Mouse (Mus musculus): ENCODE results near the gene Dll1. TPM values are rescaled to one million over a fixed set of nuclear protein-coding genes. Genes with fewer than 3 reads are reported as not detected.

Gene Dll1
- polyA plus RNA-seq, 1 experiment from 2014 or later, result 7.1 TPM

DNA sequence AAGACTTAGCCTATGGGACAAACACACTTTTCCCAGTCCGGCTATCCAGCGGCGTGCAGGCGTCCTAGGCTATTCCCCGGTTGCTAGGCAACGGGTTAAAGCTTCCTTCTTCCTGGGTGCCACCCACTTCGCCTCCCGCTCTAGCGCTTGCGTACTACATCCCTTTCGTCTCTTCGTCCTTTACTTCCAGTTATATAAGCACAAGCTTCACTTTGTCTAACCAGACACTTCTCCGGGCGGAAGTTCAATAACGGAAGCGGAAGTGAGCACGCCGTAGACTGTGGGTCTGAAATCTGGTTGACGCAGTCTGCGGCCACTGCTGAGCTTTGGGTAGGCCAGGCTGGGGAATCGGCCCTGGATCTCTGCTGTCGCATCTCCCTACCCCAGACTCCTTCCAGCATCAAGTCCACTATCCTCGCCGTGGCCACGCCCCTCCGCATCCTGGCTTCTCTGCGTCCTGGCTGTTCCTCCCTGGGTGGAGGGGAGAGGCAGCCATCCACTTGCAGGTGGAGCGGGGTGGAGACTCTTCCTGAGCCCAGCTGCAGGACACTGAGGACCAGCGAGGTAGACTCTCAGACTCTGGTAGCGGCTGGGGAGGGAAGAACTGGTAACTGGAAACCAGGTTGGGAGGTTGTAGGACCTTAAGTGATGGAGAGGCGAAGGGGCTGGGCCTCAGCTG is 19.5 kb upstream of the Dll1 start, which contains the start of gene Fam120b:
Gene Fam120b (plus strand): TSS at position 206 of the 679 bp plus-strand sequence.
- Histone ChIP-seq H3K9ac (peak within 1 kb of the TSS; percentile 84), H3K27me3 (peaks cover 20% of the 10 kb centered on the region), H3K9me3 (no peaks in the 10 kb centered on the region), H3K4me1 (peaks cover 23% of the 10 kb centered on the region), H3K4me2 (replicated peaks) (peak within 1 kb of the TSS; percentile 85), H3K36me3 (no peaks in the 10 kb centered on the region), H3K4me3 (peak within 1 kb of the TSS; percentile 76), H3K27ac (peak within 1 kb of the TSS; percentile 85)
- peak; percentile 99 for ATAC-seq (ENCODE audit: low FRiP score, low read depth)
- WGBS, result under 1% methylated on average over 31 of the region's 31 CpGs

DNA sequence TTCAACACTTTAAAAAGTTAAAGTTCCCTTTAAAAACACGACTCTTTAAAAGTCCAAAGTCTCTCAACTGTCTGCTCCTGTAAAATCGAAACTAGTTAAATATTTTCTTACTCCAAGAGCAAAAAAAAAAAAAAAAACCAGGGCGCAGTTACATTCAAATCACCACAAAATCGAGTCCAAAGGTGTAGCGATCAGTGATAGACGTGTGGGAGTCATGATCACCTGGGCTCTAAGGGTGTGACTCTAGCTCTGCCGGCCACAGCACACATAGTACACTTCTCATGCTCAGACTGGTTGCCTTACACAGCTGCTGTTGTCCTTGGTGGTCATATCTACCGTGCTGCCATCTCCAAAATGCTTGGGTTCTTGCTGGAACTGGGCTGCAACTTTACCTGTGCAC is 12.7 kb upstream of the Dll1 start:
- ATAC-seq (ENCODE audit: low FRiP score, low read depth), result no peak
- 79% methylated on average over 8 of the region's 8 CpGs for WGBS
- H3K4me2 ChIP-seq (replicated peaks), result no peak overlapping the region
- no peaks in the 10 kb centered on the region for H3K36me3 ChIP-seq
- no peak overlapping the region for H3K4me3 ChIP-seq
- peaks cover 23% of the 10 kb centered on the region for H3K27me3 ChIP-seq
- H3K9me3 ChIP-seq, result no peaks in the 10 kb centered on the region
- no peak overlapping the region for H3K9ac ChIP-seq
- no peak overlapping the region for H3K27ac ChIP-seq
- no peaks in the 10 kb centered on the region for H3K4me1 ChIP-seq

DNA sequence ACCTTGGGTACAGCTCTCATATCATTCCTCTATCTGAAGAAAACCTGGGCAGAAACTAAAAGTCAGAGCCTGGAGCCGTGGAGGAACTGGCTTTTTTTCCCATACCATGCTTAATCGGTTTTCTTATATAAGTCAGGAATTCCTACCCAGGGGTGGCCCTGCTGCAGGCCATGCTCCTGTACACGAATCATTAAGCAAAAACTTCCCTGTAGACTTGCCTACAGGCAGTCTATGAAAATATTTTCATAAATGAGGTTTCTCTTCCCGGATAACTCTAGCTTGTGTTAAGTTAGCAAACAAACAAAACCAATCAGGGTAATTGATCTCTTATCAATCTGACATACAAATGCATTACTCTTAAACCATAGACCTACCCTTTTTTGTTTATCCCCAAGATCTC is 12.2 kb upstream of the Dll1 start:
- Histone ChIP-seq H3K9me3 (no peaks in the 10 kb centered on the region), H3K27ac (no peak overlapping the region), H3K4me1 (no peaks in the 10 kb centered on the region), H3K9ac (no peak overlapping the region), H3K4me3 (no peak overlapping the region), H3K27me3 (peaks cover 22% of the 10 kb centered on the region), H3K36me3 (no peaks in the 10 kb centered on the region), H3K4me2 (replicated peaks) (no peak overlapping the region)
- ATAC-seq (ENCODE audit: low FRiP score, low read depth), result no peak
- WGBS, result 74% methylated on average over 4 of the region's 4 CpGs

DNA sequence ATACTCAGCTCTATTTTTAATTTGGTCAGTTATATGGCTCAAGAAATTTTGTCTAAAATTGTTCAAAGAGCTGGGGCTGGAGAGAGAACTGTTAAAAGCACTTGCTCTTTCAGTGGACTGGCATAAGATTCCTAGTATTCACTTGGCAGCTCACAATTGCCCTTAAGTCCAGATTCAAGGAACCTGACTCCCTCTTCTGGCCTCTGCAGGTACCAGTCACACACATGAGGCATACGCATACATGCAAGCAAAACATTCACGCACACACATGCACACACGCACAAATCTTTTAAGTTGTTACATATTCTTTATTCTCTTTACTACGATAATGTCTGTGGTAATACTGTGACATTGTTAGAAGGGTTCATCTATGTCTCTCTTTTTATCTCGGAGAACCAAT is 6.7 kb upstream of the Dll1 start:
- H3K27me3 ChIP-seq, result peaks cover 67% of the 10 kb centered on the region
- no peaks in the 10 kb centered on the region for H3K9me3 ChIP-seq
- H3K4me3 ChIP-seq, result no peak overlapping the region
- no peak overlapping the region for H3K4me2 ChIP-seq (replicated peaks)
- H3K36me3 ChIP-seq, result no peaks in the 10 kb centered on the region
- H3K9ac ChIP-seq, result no peak overlapping the region
- no peak overlapping the region for H3K27ac ChIP-seq
- H3K4me1 ChIP-seq, result peaks cover 17% of the 10 kb centered on the region
- no peak for ATAC-seq (ENCODE audit: low FRiP score, low read depth)
- 92% methylated on average over 5 of the region's 5 CpGs for WGBS

DNA sequence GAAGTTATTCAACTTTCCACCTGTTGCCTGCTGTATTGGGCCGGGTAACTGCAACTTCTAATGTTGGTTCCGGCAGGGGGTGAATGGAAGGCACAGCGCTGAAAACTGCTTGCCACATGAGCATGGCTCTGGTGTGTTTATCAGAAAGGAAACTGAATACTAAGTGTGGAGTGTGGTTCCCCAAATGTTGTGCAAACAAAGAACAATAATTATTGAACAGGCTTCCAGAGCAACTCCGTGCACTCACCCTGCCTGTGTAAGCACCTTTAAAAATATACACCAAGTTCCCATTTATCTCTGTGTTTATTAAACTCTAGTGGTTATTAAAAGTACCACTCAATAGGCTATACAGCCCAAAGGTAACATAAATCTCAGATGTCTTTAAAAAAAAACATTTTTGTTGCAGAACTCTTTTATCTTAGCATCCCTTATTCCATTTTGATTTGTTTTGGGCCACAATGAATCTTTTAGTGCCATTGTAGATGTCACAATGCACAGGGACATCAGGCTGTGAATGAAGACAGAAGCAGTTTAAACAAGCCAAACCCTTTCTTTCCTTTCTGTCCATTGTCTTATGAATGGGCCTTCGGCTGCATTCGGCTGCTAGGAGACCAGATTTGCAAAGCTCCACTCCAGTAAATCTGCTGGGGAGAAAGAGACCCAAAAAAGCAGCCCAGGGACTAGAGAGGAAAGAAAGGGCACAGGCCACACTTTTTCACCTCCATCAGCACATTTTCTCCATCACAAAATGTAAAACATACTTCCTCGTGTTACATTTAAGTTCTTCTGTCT is 5.4 kb upstream of the Dll1 start:
- Histone ChIP-seq H3K36me3 (no peaks in the 10 kb centered on the region), H3K27ac (no peak overlapping the region), H3K4me1 (peaks cover 17% of the 10 kb centered on the region), H3K9ac (no peak overlapping the region), H3K27me3 (peaks cover 80% of the 10 kb centered on the region), H3K4me2 (replicated peaks) (no peak overlapping the region; the same call in 1 of the 2 replicates), H3K9me3 (no peaks in the 10 kb centered on the region), H3K4me3 (no peak overlapping the region)
- no peak for ATAC-seq (ENCODE audit: low FRiP score, low read depth)
- WGBS, result 50% methylated on average over 7 of the region's 7 CpGs

DNA sequence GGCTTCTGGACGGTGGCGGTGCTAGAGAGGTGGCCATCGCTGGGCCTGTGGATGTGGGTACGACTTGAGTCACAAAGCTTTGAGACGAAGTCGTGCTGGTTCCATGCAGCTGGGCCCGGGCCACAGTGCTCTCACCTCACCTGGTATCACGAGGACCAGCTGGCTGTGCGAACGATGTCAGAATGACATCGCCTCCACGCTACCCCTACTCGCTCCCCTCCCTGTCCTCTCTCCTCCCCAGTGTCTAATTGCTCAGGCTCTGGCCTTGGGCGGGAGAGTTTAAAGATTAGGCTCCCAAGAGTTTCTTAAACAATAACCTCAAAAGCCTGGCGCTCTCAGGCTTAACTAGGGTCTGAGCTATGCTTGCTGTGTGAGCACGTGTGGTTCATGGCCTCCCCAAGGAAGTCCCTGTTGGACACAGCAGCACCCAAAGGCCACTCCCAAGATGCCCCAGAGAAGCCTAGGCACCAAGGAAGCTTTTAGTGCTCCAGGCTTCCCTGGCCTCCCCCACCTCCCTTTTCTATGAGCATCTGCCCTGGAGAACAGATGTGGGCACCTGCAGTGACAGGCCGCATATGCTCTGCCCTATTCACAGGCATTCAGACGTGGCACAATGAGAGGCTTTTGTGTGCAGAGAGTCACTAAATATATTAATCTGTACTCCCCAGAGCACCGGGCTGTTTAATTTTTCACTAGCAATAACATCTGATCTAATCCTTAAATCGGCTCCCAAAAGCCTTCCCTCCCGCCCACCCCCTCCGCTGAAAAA is 4.6 kb upstream of the Dll1 start:
- Histone ChIP-seq H3K4me3 (peak overlapping the region; percentile 49), H3K27me3 (peaks cover 84% of the 10 kb centered on the region), H3K4me1 (peaks cover 25% of the 10 kb centered on the region), H3K9me3 (no peaks in the 10 kb centered on the region), H3K36me3 (no peaks in the 10 kb centered on the region), H3K27ac (no peak overlapping the region), H3K9ac (peak overlapping the region; percentile 67), H3K4me2 (replicated peaks) (peak overlapping the region; percentile 85)
- WGBS, result 8% methylated on average over 22 of the region's 22 CpGs
- no peak for ATAC-seq (ENCODE audit: low FRiP score, low read depth)

DNA sequence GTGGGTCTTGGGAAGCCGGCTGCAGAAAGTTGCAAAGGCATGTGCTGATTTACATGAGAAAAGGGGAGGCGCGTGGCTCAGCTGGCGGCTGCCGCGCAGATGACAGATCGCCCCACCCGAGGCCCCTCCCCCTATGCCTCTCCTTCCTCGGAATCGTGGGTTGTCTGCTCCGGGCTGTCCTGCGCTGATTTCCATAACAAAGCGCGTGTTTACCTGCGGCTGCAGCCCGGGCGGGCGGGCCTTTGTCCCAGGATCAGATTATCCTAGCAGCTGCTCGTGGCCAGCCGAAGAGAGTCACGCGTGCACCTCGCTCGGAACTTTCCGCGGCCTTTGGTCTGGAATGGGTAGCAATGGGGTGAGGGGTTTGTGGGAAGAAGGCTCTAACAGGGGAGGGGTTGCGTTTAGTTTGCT is 4.0 kb upstream of the Dll1 start:
- 0 out of 2 replicates have a peak, but pooled peaks have one; percentile 14 for ATAC-seq (ENCODE audit: low FRiP score, low read depth)
- Histone ChIP-seq H3K36me3 (no peaks in the 10 kb centered on the region), H3K4me2 (replicated peaks) (peak overlapping the region; percentile 85), H3K9me3 (no peaks in the 10 kb centered on the region), H3K27ac (no peak overlapping the region), H3K27me3 (peaks cover 88% of the 10 kb centered on the region), H3K4me1 (peaks cover 28% of the 10 kb centered on the region), H3K9ac (peak overlapping the region; percentile 67), H3K4me3 (peak overlapping the region; percentile 49)
- 0% methylated on average over 27 of the region's 27 CpGs for WGBS

DNA sequence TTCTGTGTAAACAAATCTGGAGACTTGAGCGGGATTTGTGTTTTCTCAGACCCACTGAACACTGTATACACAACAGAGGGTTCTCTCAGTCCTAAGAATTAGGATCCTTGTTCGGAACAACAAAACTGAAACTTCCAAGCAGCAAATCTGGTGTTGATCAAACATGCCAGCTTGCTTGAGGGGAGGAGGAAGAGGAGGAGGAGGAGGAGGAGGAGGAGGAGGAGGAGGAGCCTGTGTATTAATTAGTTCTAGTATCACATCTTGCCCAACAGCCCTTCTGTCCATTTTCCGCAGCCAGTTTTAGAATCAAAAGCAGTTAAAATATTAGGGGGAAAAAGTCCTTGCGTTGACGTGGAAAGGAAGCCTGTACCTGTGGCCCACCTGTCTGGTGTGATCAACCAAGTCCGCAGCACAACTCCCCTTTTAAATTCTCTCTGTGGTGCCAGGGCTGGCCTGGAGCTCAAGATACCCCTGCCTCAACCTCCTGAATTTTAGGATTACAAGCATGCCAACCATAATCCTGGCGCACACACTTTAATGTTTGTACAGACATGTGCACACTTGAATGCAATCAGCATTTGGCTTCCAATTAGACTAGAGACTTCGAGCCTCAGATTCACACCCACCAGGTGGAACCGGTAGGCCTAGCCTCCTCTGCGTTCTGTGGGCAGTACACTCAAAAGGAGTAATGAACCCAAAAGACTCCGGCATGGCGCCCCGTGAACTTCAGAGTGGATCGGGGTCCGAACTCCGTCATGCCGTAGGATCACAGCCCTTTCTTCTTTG is 3.3 kb upstream of the Dll1 start:
- peak overlapping the region; percentile 85 for H3K4me2 ChIP-seq (replicated peaks)
- H3K9ac ChIP-seq, result peak overlapping the region; percentile 67
- no peak for ATAC-seq (ENCODE audit: low FRiP score, low read depth)
- H3K36me3 ChIP-seq, result no peaks in the 10 kb centered on the region
- H3K27ac ChIP-seq, result no peak overlapping the region
- H3K9me3 ChIP-seq, result no peaks in the 10 kb centered on the region
- peaks cover 35% of the 10 kb centered on the region for H3K4me1 ChIP-seq
- WGBS, result 9% methylated on average over 17 of the region's 17 CpGs
- H3K4me3 ChIP-seq, result peak overlapping the region; percentile 49
- peaks cover 96% of the 10 kb centered on the region for H3K27me3 ChIP-seq

DNA sequence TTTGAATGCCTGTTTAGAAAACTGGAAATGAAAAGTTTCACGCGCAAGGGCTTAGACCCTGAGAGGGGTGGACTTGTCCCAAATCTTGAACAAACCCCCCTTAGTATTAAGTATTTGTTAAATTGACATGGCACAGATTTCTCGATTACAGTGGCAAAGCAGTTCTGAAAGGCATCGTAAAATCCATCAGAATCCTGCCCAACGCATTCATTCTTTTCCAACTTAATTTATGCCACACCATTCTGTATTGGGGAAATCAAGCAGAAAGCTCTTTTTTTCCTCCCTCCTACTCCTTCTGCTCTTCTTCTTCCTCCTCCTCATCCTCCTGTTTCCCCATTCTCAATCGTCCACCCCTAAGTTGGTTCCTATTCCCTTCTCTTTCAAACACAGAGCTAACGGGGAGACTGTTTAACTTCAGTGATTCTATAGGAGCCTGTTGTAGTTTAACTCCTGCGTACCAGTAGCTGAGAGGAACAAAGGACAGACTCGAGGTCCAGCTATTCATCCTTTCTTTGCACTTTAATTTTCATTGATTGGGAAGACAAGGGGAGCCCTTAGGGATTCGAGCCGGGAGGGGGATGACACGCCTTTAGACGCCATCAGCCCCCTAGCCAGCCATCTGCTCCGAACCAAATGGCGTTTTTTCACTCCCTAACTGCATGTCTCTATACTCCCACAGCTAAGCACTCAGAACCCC is 1.9 kb upstream of the Dll1 start:
- H3K4me1 ChIP-seq, result peaks cover 40% of the 10 kb centered on the region
- peaks cover 98% of the 10 kb centered on the region for H3K27me3 ChIP-seq
- H3K4me2 ChIP-seq (replicated peaks), result no peak overlapping the region
- H3K27ac ChIP-seq, result no peak overlapping the region
- no peaks in the 10 kb centered on the region for H3K36me3 ChIP-seq
- H3K9me3 ChIP-seq, result no peaks in the 10 kb centered on the region
- ATAC-seq (ENCODE audit: low FRiP score, low read depth), result no peak
- H3K4me3 ChIP-seq, result no peak overlapping the region
- 9% methylated on average over 15 of the region's 15 CpGs for WGBS
- H3K9ac ChIP-seq, result no peak overlapping the region

DNA sequence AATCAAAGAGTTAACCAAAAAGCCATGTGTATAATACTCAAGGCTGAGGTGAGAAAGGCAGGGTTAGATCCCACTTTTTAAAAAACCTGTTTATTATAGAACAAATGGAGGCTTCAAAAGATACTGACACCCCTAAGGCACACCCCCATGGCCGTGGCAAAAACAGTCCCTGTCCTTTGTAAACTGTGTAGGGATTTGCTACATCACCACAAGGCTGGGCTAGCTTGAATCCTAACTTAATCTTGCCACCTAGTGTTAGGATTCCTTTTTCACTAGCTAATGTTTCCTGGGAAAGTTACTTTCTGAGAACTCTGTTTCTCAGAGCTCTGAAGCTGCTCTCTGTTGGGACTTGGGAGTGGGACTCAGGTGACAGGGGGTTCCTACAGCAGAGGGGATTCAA is 1.2 kb upstream of the Dll1 start:
- Histone ChIP-seq H3K27ac (no peak overlapping the region), H3K36me3 (no peaks in the 10 kb centered on the region), H3K27me3 (peaks cover 98% of the 10 kb centered on the region), H3K9ac (no peak overlapping the region), H3K9me3 (no peaks in the 10 kb centered on the region), H3K4me3 (no peak overlapping the region), H3K4me2 (replicated peaks) (no peak overlapping the region; the same call in 1 of the 2 replicates), H3K4me1 (peaks cover 40% of the 10 kb centered on the region)
- 0 out of 2 replicates have a peak, but pooled peaks have one; percentile 45 for ATAC-seq (ENCODE audit: low FRiP score, low read depth)
- 3% methylated on average over 1 of the region's 1 CpGs for WGBS
